Mouse (Mus musculus) heart, adult 8-10 months (tissue): Measurements from ENCODE around the gene Tex52. TPM values are rescaled to one million over a fixed set of nuclear protein-coding genes. Genes with fewer than 3 reads are reported as not detected.

Experiments used
- DNase-seq: peaks from one replicate; pipeline ENCODE4 v3.0.0; 2022; ENCODE audit warnings: low spot score
- total RNA-seq, 4 experiments: library from RNA; stranded (reverse); gene quantifications; 2 replicates each; pipeline ENCODE4 v1.2.4; 2022

Tex52 gene
- not detected for total RNA-seq

- DNase-seq, result peak; percentile 48
Observed at GRCm38 (mm10) chr6:128375192-128375591, at the start of gene Tex52, which contains the start of gene Gm44596. Tex52 (plus strand) TSS chr6:128375456. Gm44596 (plus strand) TSS chr6:128375503.

- peak; percentile 55 for DNase-seq
Observed at GRCm38 (mm10) chr6:128334397-128335124, 40.7 kb upstream of the Tex52 start.

- DNase-seq, result no peak
Observed at GRCm38 (mm10) chr6:128337467-128337866, 37.8 kb upstream of the Tex52 start.

GRCm38 (mm10) chr6:128338876-128339275 is 36.4 kb upstream of the Tex52 start:
- DNase-seq, result no peak

- no peak for DNase-seq
Observed at GRCm38 (mm10) chr6:128341956-128342723, 33.1 kb upstream of the Tex52 start.

- DNase-seq, result no peak
Observed at GRCm38 (mm10) chr6:128345623-128346022, 29.6 kb upstream of the Tex52 start.

GRCm38 (mm10) chr6:128346782-128347181 is 28.5 kb upstream of the Tex52 start:
- DNase-seq, result peak; percentile 32

GRCm38 (mm10) chr6:128349711-128350110 is 25.5 kb upstream of the Tex52 start:
- DNase-seq, result no peak

- DNase-seq, result no peak
Observed at GRCm38 (mm10) chr6:128354140-128354539, 21.1 kb upstream of the Tex52 start.

- peak; percentile 27 for DNase-seq
Observed at GRCm38 (mm10) chr6:128355201-128355681, 20.0 kb upstream of the Tex52 start.

GRCm38 (mm10) chr6:128355726-128356416 is 19.4 kb upstream of the Tex52 start, which contains the start of gene Tulp3:
Tulp3 (minus strand) TSS chr6:128355851.
- peak; percentile 94 for DNase-seq

GRCm38 (mm10) chr6:128358999-128359398 is 16.3 kb upstream of the Tex52 start:
- peak; percentile 44 for DNase-seq

- DNase-seq, result no peak
Observed at GRCm38 (mm10) chr6:128361901-128362300, 13.4 kb upstream of the Tex52 start.

- peak; percentile 74 for DNase-seq
Observed at GRCm38 (mm10) chr6:128362381-128363006, 12.8 kb upstream of the Tex52 start, which contains the start of the genes Rhno1 and Foxm1. Rhno1 (minus strand) TSS chr6:128362911. Foxm1 (plus strand) TSS chr6:128362967.

- no peak for DNase-seq
Observed at GRCm38 (mm10) chr6:128363007-128363825, 12.0 kb upstream of the Tex52 start.

- no peak for DNase-seq
Observed at GRCm38 (mm10) chr6:128364721-128365120, 10.5 kb upstream of the Tex52 start.

- no peak for DNase-seq
Observed at GRCm38 (mm10) chr6:128366466-128366865, 8.8 kb upstream of the Tex52 start.

GRCm38 (mm10) chr6:128370040-128370439 is 5.2 kb upstream of the Tex52 start:
- DNase-seq, result no peak

GRCm38 (mm10) chr6:128376371-128377085 is 1.3 kb downstream of the Tex52 start:
- no peak for DNase-seq

GRCm38 (mm10) chr6:128379636-128380035 is 4.4 kb downstream of the Tex52 start:
- no peak for DNase-seq
